Mouse (Mus musculus): ENCODE data around the gene Ccdc148. TPM values are rescaled to one million over a fixed set of nuclear protein-coding genes. Genes with fewer than 3 reads are reported as not detected.

Ccdc148 gene
- polyA plus RNA-seq, 1 experiment from 2014 or later = 3.0 TPM

GRCm38 (mm10) chr2:59158117-59158516 is 2.4 kb downstream of the Ccdc148 start:
- Histone ChIP-seq H3K9me3 (replicated peaks) (no peaks in the 10 kb centered on the region), H3K27me3 (no peaks in the 10 kb centered on the region), H3K4me3 (no peak overlapping the region), H3K4me2 (no peak overlapping the region), H3K9ac (no peak overlapping the region), H3K36me3 (ENCODE audit: poor library complexity, severe bottlenecking) (no peaks in the 10 kb centered on the region), H3K4me1 (peaks cover 15% of the 10 kb centered on the region), H3K27ac (no peak overlapping the region)
- 62% methylated on average over 2 of the region's 2 CpGs for WGBS
- no peak for ATAC-seq

GRCm38 (mm10) chr2:59155428-59155827 is 5.1 kb downstream of the Ccdc148 start:
- Histone ChIP-seq H3K4me1 (peaks cover 4% of the 10 kb centered on the region), H3K36me3 (ENCODE audit: poor library complexity, severe bottlenecking) (no peaks in the 10 kb centered on the region), H3K9ac (no peak overlapping the region), H3K27ac (no peak overlapping the region), H3K4me2 (no peak overlapping the region), H3K4me3 (no peak overlapping the region), H3K9me3 (replicated peaks) (no peaks in the 10 kb centered on the region), H3K27me3 (no peaks in the 10 kb centered on the region)
- ATAC-seq = no peak

- Histone ChIP-seq H3K9ac (no peak overlapping the region), H3K27ac (no peak overlapping the region), H3K4me2 (no peak overlapping the region), H3K4me1 (no peaks in the 10 kb centered on the region), H3K9me3 (replicated peaks) (no peaks in the 10 kb centered on the region), H3K27me3 (no peaks in the 10 kb centered on the region), H3K36me3 (ENCODE audit: poor library complexity, severe bottlenecking) (no peaks in the 10 kb centered on the region), H3K4me3 (no peak overlapping the region)
- ATAC-seq = no peak
- WGBS = 93% methylated on average over 8 of the region's 8 CpGs
These were observed 29.4 kb downstream of the Ccdc148 start for GRCm38 (mm10) chr2:59131044-59131443.

- Histone ChIP-seq H3K4me3 (no peak overlapping the region), H3K4me2 (no peak overlapping the region), H3K27ac (no peak overlapping the region), H3K27me3 (no peaks in the 10 kb centered on the region), H3K9me3 (replicated peaks) (no peaks in the 10 kb centered on the region), H3K36me3 (ENCODE audit: poor library complexity, severe bottlenecking) (no peaks in the 10 kb centered on the region), H3K4me1 (no peaks in the 10 kb centered on the region), H3K9ac (no peak overlapping the region)
- ATAC-seq = no peak
- WGBS = 82% methylated on average over 8 of the region's 8 CpGs
These were observed 30.7 kb downstream of the Ccdc148 start for GRCm38 (mm10) chr2:59129821-59130220.

GRCm38 (mm10) chr2:59129023-59129422 is 31.5 kb downstream of the Ccdc148 start:
- Histone ChIP-seq H3K4me3 (no peak overlapping the region), H3K27me3 (no peaks in the 10 kb centered on the region), H3K9me3 (replicated peaks) (no peaks in the 10 kb centered on the region), H3K9ac (no peak overlapping the region), H3K36me3 (ENCODE audit: poor library complexity, severe bottlenecking) (no peaks in the 10 kb centered on the region), H3K4me2 (no peak overlapping the region), H3K4me1 (no peaks in the 10 kb centered on the region), H3K27ac (no peak overlapping the region)
- ATAC-seq = no peak
- 91% methylated on average over 7 of the region's 7 CpGs for WGBS

GRCm38 (mm10) chr2:59055615-59056145 is 104.8 kb downstream of the Ccdc148 start:
- no peaks in the 10 kb centered on the region for H3K27me3 ChIP-seq
- no peak overlapping the region for H3K4me3 ChIP-seq
- no peaks in the 10 kb centered on the region for H3K9me3 ChIP-seq (replicated peaks)
- no peaks in the 10 kb centered on the region for H3K4me1 ChIP-seq
- no peak overlapping the region for H3K27ac ChIP-seq
- WGBS = 83% methylated on average over 5 of the region's 5 CpGs
- H3K9ac ChIP-seq = no peak overlapping the region
- no peaks in the 10 kb centered on the region for H3K36me3 ChIP-seq (ENCODE audit: poor library complexity, severe bottlenecking)
- H3K4me2 ChIP-seq = no peak overlapping the region
- ATAC-seq = no peak

GRCm38 (mm10) chr2:59054339-59054738 is 106.1 kb downstream of the Ccdc148 start:
- H3K4me3 ChIP-seq = no peak overlapping the region
- 54% methylated on average over 5 of the region's 5 CpGs for WGBS
- H3K27me3 ChIP-seq = no peaks in the 10 kb centered on the region
- H3K36me3 ChIP-seq (ENCODE audit: poor library complexity, severe bottlenecking) = no peaks in the 10 kb centered on the region
- no peak overlapping the region for H3K4me2 ChIP-seq
- H3K9me3 ChIP-seq (replicated peaks) = no peaks in the 10 kb centered on the region
- H3K9ac ChIP-seq = no peak overlapping the region
- no peak overlapping the region for H3K27ac ChIP-seq
- no peak for ATAC-seq
- no peaks in the 10 kb centered on the region for H3K4me1 ChIP-seq

- no peak overlapping the region for H3K4me3 ChIP-seq
- no peak overlapping the region for H3K4me2 ChIP-seq
These were observed 106.9 kb downstream of the Ccdc148 start for GRCm38 (mm10) chr2:59053461-59054039.

GRCm38 (mm10) chr2:59050245-59050824 is 110.1 kb downstream of the Ccdc148 start:
- 65% methylated on average over 8 of the region's 8 CpGs for whole genome bisulfite sequencing
- Histone ChIP-seq H3K4me3 (no peak overlapping the region), H3K4me1 (0 out of 2 replicates have a peak, but pooled peaks cover 5% of the 10 kb centered on the region)

More at GRCm38 (mm10) chr2:59053461-59054039, 106.9 kb downstream of the Ccdc148 start:
- 51% methylated on average over 7 of the region's 7 CpGs for WGBS
- H3K9ac ChIP-seq = no peak overlapping the region
- H3K9me3 ChIP-seq (replicated peaks) = no peaks in the 10 kb centered on the region
- H3K27me3 ChIP-seq = no peaks in the 10 kb centered on the region
- H3K27ac ChIP-seq = no peak overlapping the region
- no peak for ATAC-seq
- H3K36me3 ChIP-seq (ENCODE audit: poor library complexity, severe bottlenecking) = no peaks in the 10 kb centered on the region
- H3K4me1 ChIP-seq = 0 out of 2 replicates have a peak, but pooled peaks cover 5% of the 10 kb centered on the region

GRCm38 (mm10) chr2:59049686-59050085 is 110.8 kb downstream of the Ccdc148 start:
- no peak overlapping the region for H3K4me2 ChIP-seq
- no peak overlapping the region for H3K4me3 ChIP-seq
- H3K27ac ChIP-seq = no peak overlapping the region
- no peak overlapping the region for H3K9ac ChIP-seq
- 28% methylated on average over 4 of the region's 4 CpGs for WGBS
- H3K27me3 ChIP-seq = no peaks in the 10 kb centered on the region
- H3K4me1 ChIP-seq = 0 out of 2 replicates have a peak, but pooled peaks cover 5% of the 10 kb centered on the region
- ATAC-seq = no peak
- H3K9me3 ChIP-seq (replicated peaks) = no peaks in the 10 kb centered on the region
- H3K36me3 ChIP-seq (ENCODE audit: poor library complexity, severe bottlenecking) = no peaks in the 10 kb centered on the region

More at GRCm38 (mm10) chr2:59050245-59050824, 110.1 kb downstream of the Ccdc148 start:
- H3K36me3 ChIP-seq (ENCODE audit: poor library complexity, severe bottlenecking) = no peaks in the 10 kb centered on the region
- H3K9me3 ChIP-seq (replicated peaks) = no peaks in the 10 kb centered on the region
- H3K4me2 ChIP-seq = no peak overlapping the region
- ATAC-seq = no peak
- no peak overlapping the region for H3K9ac ChIP-seq
- H3K27me3 ChIP-seq = no peaks in the 10 kb centered on the region
- H3K27ac ChIP-seq = no peak overlapping the region

GRCm38 (mm10) chr2:59048775-59049451 is 111.6 kb downstream of the Ccdc148 start:
- H3K9ac ChIP-seq = no peak overlapping the region
- 41% methylated on average over 6 of the region's 6 CpGs for WGBS
- no peaks in the 10 kb centered on the region for H3K9me3 ChIP-seq (replicated peaks)
- 0 out of 2 replicates have a peak, but pooled peaks cover 5% of the 10 kb centered on the region for H3K4me1 ChIP-seq
- no peak overlapping the region for H3K27ac ChIP-seq
- no peaks in the 10 kb centered on the region for H3K27me3 ChIP-seq
- no peak for ATAC-seq
- H3K36me3 ChIP-seq (ENCODE audit: poor library complexity, severe bottlenecking) = no peaks in the 10 kb centered on the region
- H3K4me2 ChIP-seq = no peak overlapping the region
- no peak overlapping the region for H3K4me3 ChIP-seq

- Histone ChIP-seq H3K4me3 (no peak overlapping the region), H3K4me2 (no peak overlapping the region), H3K9ac (no peak overlapping the region), H3K27me3 (no peaks in the 10 kb centered on the region), H3K9me3 (replicated peaks) (no peaks in the 10 kb centered on the region), H3K36me3 (ENCODE audit: poor library complexity, severe bottlenecking) (no peaks in the 10 kb centered on the region), H3K4me1 (no peaks in the 10 kb centered on the region), H3K27ac (no peak overlapping the region)
- ATAC-seq = no peak
- WGBS = 81% methylated on average over 22 of the region's 22 CpGs
These were observed 117.0 kb downstream of the Ccdc148 start for GRCm38 (mm10) chr2:59043313-59044032.
